Mouse (Mus musculus) limb, embryonic 14.5 days (tissue): ENCODE measurements around the gene Arhgef38. TPM values are rescaled to one million over a fixed set of nuclear protein-coding genes. Genes with fewer than 3 reads are reported as not detected.

Experiments
- ATAC-seq: fragments of 200-750 bp; cut with Nextera tagmentation; 2 replicates; pipeline ENCODE4 v1.8.0; 2017; ENCODE audit warnings: low read depth, moderate number of reproducible peaks, moderate TSS enrichment; ENCODE audit not compliant: low FRiP score
- DNase-seq: peaks from one replicate; pipeline ENCODE4 v3.0.0-alpha.2; 2015; ENCODE audit warnings: low spot score
- H3K27ac ChIP-seq: fragments of 300-500 bp; sonication (generic); replicated peaks from 2 replicates; pipeline ENCODE4 v1.5.1; 2014; ENCODE audit warnings: low read depth, mild to moderate bottlenecking, low read length, moderate library complexity, mixed read lengths
- H3K27me3 ChIP-seq: fragments of 300-500 bp; sonication (generic); 2 replicates; pipeline ENCODE4 v1.6.1; 2014; ENCODE audit warnings: low read length, mixed read lengths; ENCODE audit not compliant: control insufficient read depth, insufficient read depth
- H3K36me3 ChIP-seq: fragments of 300-500 bp; sonication (generic); 2 replicates; pipeline ENCODE4 v1.6.1; 2014; ENCODE audit warnings: mild to moderate bottlenecking, low read length, moderate library complexity, mixed read lengths; ENCODE audit not compliant: control insufficient read depth, insufficient read depth
- H3K4me1 ChIP-seq: fragments of 300-500 bp; sonication (generic); 2 replicates; pipeline ENCODE4 v1.6.1; 2014; ENCODE audit warnings: antibody characterized with exemption, low read length, mixed read lengths; ENCODE audit not compliant: control insufficient read depth, insufficient read depth
- H3K4me2 ChIP-seq: fragments of 300-500 bp; sonication (generic); replicated peaks from 2 replicates; pipeline ENCODE4 v1.6.1; 2014; ENCODE audit warnings: low read depth, mild to moderate bottlenecking, low read length, moderate library complexity; ENCODE audit not compliant: severe bottlenecking
- H3K4me3 ChIP-seq: fragments of 300-500 bp; sonication (generic); replicated peaks from 2 replicates; pipeline ENCODE4 v1.5.1; 2014; ENCODE audit warnings: low read length
- H3K9ac ChIP-seq: fragments of 300-500 bp; sonication (generic); 2 replicates; pipeline ENCODE4 v1.6.1; 2014; ENCODE audit warnings: mild to moderate bottlenecking, low read depth, low read length, moderate library complexity; ENCODE audit not compliant: severe bottlenecking
- H3K9me3 ChIP-seq: fragments of 300-500 bp; sonication (generic); 2 replicates; pipeline ENCODE4 v1.6.1; 2016; ENCODE audit warnings: low read length; ENCODE audit not compliant: control insufficient read depth
- POLR2A ChIP-seq: fragments of 200-500 bp; IDR thresholded peaks from 2 replicates; pipeline ENCODE4 v1.8.0; 2012; ENCODE audit warnings: inconsistent platforms, mild to moderate bottlenecking, moderate library complexity, borderline replicate concordance; ENCODE audit not compliant: insufficient read depth, insufficient read length; ENCODE audit errors: extremely low read depth
- WGBS: fragments of 180-500 bp; shearing (Covaris S2); extraction: QIAGEN DNeasy Blood & Tissue Kit; methylation state at CpG from one replicate; pipeline ENCODE4 v1.1.7; 2014; 5-methylcytosine and 5-hydroxymethylcytosine counted together
- polyA plus RNA-seq, 2 experiments: library from polyadenylated mRNA; depleted of rRNA in 1 of 2; stranded (reverse) in 1 of 2; unstranded in 1 of 2; fragments of >200 nt; fragmentation: Nextera tagmentation in 1 of 2; extraction: Ambion mirVana in 1 of 2; gene quantifications; 2 replicates each; pipeline versions ENCODE4 v1.2.1 to v1.2.3; 2012 to 2014

Gene Arhgef38
- polyA plus RNA-seq, 2 experiments = 0.01 to 0.04 TPM

GRCm38 (mm10) chr3:133091664-133092273 lies 143.0 kb downstream of the Arhgef38 start, which contains the start of the genes Ints12 and Gstcd:
TSS of gene Ints12 (plus strand) at chr3:133091840.
TSS of gene Gstcd (minus strand) at chr3:133092033.
- peaks cover 6% of the 10 kb centered on the region; the same call in 1 of the 2 replicates for H3K4me1 ChIP-seq
- H3K9ac ChIP-seq = peak within 1 kb of the TSS; percentile 98
- peak within 1 kb of the TSS; percentile 65 for H3K4me2 ChIP-seq
- ATAC-seq = peak; percentile 97
- H3K27ac ChIP-seq = peak within 1 kb of the TSS; percentile 99
- WGBS = 0% methylated on average over 49 of the region's 53 CpGs
- H3K9me3 ChIP-seq = no peaks in the 10 kb centered on the region
- TF ChIP-seq POLR2A = no peak; the same call in 1 of the 2 replicates
- DNase-seq = peak; percentile 98
- H3K27me3 ChIP-seq = no peaks in the 10 kb centered on the region
- peaks cover 2% of the 10 kb centered on the region; the same call in 1 of the 2 replicates for H3K36me3 ChIP-seq
- peak within 1 kb of the TSS; percentile 91 for H3K4me3 ChIP-seq

- Histone ChIP-seq H3K4me1 (peaks cover 6% of the 10 kb centered on the region; the same call in 1 of the 2 replicates), H3K36me3 (no peaks in the 10 kb centered on the region), H3K9ac (peak overlapping the region; percentile 98), H3K4me2 (peak overlapping the region; percentile 65), H3K4me3 (peak overlapping the region; percentile 91), H3K27me3 (no peaks in the 10 kb centered on the region), H3K27ac (peak overlapping the region; percentile 99), H3K9me3 (no peaks in the 10 kb centered on the region)
- WGBS = under 1% methylated on average over 36 of the region's 44 CpGs
- TF ChIP-seq POLR2A = 0 out of 2 replicates have a peak, but pooled peaks have one; percentile 27
- ATAC-seq (peak; percentile 68), DNase-seq (peak; percentile 43)
Observed at GRCm38 (mm10) chr3:133091121-133091663, 143.6 kb downstream of the Arhgef38 start.

GRCm38 (mm10) chr3:133090247-133091120 lies 144.3 kb downstream of the Arhgef38 start:
- H3K4me2 ChIP-seq = peak overlapping the region; percentile 65
- no peaks in the 10 kb centered on the region for H3K9me3 ChIP-seq
- peak overlapping the region; percentile 98 for H3K9ac ChIP-seq
- peak overlapping the region; percentile 99 for H3K27ac ChIP-seq
- H3K27me3 ChIP-seq = no peaks in the 10 kb centered on the region
- WGBS = 2% methylated on average over 11 of the region's 11 CpGs
- DNase-seq (no peak), ATAC-seq (no peak)
- no peak for TF ChIP-seq POLR2A
- H3K4me1 ChIP-seq = peaks cover 6% of the 10 kb centered on the region; the same call in 1 of the 2 replicates
- no peaks in the 10 kb centered on the region for H3K36me3 ChIP-seq
- peak overlapping the region; percentile 91 for H3K4me3 ChIP-seq

GRCm38 (mm10) chr3:133085858-133086257 lies 148.9 kb downstream of the Arhgef38 start:
- no peaks in the 10 kb centered on the region for H3K9me3 ChIP-seq
- H3K4me1 ChIP-seq = peaks cover 6% of the 10 kb centered on the region; the same call in 1 of the 2 replicates
- no peak overlapping the region for H3K27ac ChIP-seq
- WGBS = 51% methylated on average over 3 of the region's 3 CpGs
- H3K27me3 ChIP-seq = no peaks in the 10 kb centered on the region
- H3K36me3 ChIP-seq = peaks cover 27% of the 10 kb centered on the region
- no peak overlapping the region for H3K9ac ChIP-seq
- H3K4me2 ChIP-seq = no peak overlapping the region
- H3K4me3 ChIP-seq = no peak overlapping the region
- ATAC-seq (peak; percentile 53; the same call in 1 of the 2 replicates), DNase-seq (peak; percentile 79)
- no peak for TF ChIP-seq POLR2A

DNA sequence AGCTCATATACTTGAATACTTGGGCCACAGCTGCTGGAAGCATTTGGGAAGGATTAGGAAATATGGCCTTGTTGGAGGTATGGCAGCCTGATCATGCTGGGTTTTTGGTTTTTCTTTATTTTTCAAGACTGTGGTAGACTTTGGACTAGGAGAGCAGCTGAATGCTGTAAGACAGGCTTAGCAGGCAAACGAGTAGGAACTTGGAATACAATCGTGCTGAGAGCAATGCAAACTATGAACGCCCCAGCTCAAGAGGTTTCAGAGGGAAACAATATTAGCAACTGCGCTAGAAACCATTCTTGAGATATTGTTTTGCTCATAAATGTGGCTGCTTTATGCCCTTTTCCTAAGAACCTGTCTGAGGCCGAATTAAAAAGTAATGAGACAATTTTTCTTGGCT lies 152.0 kb downstream of the Arhgef38 start:
- no peak overlapping the region for H3K27ac ChIP-seq
- H3K4me2 ChIP-seq = no peak overlapping the region
- H3K36me3 ChIP-seq = peaks cover 38% of the 10 kb centered on the region
- no peaks in the 10 kb centered on the region for H3K4me1 ChIP-seq
- no peak overlapping the region for H3K4me3 ChIP-seq
- WGBS = 85% methylated on average over 5 of the region's 5 CpGs
- H3K9ac ChIP-seq = no peak overlapping the region
- no peaks in the 10 kb centered on the region for H3K27me3 ChIP-seq
- DNase-seq (no peak), ATAC-seq (no peak)
- H3K9me3 ChIP-seq = no peaks in the 10 kb centered on the region
- no peak for TF ChIP-seq POLR2A
